Mouse (Mus musculus) neural tube, embryonic 13.5 days (tissue): ENCODE data around the gene Itgb5. TPM values are rescaled to one million over a fixed set of nuclear protein-coding genes. Genes with fewer than 3 reads are reported as not detected.

ENCODE experiments used
- ATAC-seq: fragments of 200-750 bp; cut with Nextera tagmentation; 2 replicates; pipeline ENCODE4 v1.8.0; 2017; ENCODE audit warnings: low read depth, mild to moderate bottlenecking, moderate TSS enrichment, moderate library complexity
- H3K27ac ChIP-seq: fragments of 300-500 bp; sonication (generic); replicated peaks from 2 replicates; pipeline ENCODE4 v1.5.1; 2015; ENCODE audit warnings: moderate library complexity, mild to moderate bottlenecking, inconsistent platforms
- H3K27me3 ChIP-seq: fragments of 300-500 bp; sonication (generic); 2 replicates; pipeline ENCODE4 v1.6.1; 2015; ENCODE audit warnings: mild to moderate bottlenecking, inconsistent platforms
- H3K36me3 ChIP-seq: fragments of 300-500 bp; sonication (generic); 2 replicates; pipeline ENCODE4 v1.6.1; 2015; ENCODE audit warnings: mild to moderate bottlenecking, inconsistent platforms
- H3K4me1 ChIP-seq: fragments of 300-500 bp; sonication (generic); replicated peaks from 2 replicates; pipeline ENCODE4 v1.6.1; 2015; ENCODE audit warnings: inconsistent platforms
- H3K4me2 ChIP-seq: fragments of 300-500 bp; sonication (generic); 2 replicates; pipeline ENCODE4 v1.6.1; 2015; ENCODE audit warnings: inconsistent platforms, mild to moderate bottlenecking, moderate library complexity
- H3K4me3 ChIP-seq: fragments of 300-500 bp; sonication (generic); 2 replicates; pipeline ENCODE4 v1.5.1; 2015; ENCODE audit warnings: mild to moderate bottlenecking, inconsistent platforms
- H3K9ac ChIP-seq: fragments of 300-500 bp; sonication (generic); 2 replicates; pipeline ENCODE4 v1.6.1; 2015; ENCODE audit warnings: moderate library complexity, mild to moderate bottlenecking, inconsistent platforms
- H3K9me3 ChIP-seq: fragments of 300-500 bp; sonication (generic); 2 replicates; pipeline ENCODE4 v1.6.1; 2016; ENCODE audit warnings: inconsistent platforms
- WGBS: fragments of 180-500 bp; shearing (Covaris S2); methylation state at CpG from one replicate; pipeline ENCODE4 v1.1.7; 2015; 5-methylcytosine and 5-hydroxymethylcytosine counted together
- polyA plus RNA-seq: library from polyadenylated mRNA; unstranded; fragments of >200 nt; fragmentation: Nextera tagmentation; extraction: Ambion mirVana; gene quantifications from 2 replicates; pipeline ENCODE4 v1.2.1, GENCODE M21; 2015

Gene Itgb5
- polyA plus RNA-seq, 1 experiment from 2014 or later = 21.1 TPM

DNA sequence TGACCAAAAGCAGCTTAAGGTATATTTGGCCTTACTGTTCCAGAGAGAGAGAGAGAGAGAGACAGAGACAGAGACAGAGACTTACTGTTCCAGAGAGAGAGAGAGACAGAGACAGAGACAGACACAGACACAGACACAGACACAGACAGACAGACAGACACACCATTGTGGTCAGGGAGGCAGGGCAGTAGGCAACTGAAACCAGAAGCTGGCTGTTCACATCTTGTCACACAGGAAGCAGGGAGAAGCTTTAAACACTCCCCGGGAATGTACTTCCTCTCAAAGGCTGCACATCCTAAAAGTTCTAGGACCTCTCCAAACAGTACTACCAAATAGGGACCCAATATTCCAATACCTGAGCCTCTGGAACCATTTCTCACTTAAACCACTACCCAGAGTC is 65.0 kb downstream of the Itgb5 start:
- Histone ChIP-seq H3K27me3 (no peaks in the 10 kb centered on the region), H3K4me1 (peaks cover 25% of the 10 kb centered on the region), H3K27ac (no peak overlapping the region), H3K4me2 (no peak overlapping the region), H3K36me3 (no peaks in the 10 kb centered on the region), H3K9me3 (no peaks in the 10 kb centered on the region), H3K9ac (no peak overlapping the region), H3K4me3 (no peak overlapping the region)
- no peak for ATAC-seq
- 79% methylated on average over 1 of the region's 1 CpGs for WGBS

DNA sequence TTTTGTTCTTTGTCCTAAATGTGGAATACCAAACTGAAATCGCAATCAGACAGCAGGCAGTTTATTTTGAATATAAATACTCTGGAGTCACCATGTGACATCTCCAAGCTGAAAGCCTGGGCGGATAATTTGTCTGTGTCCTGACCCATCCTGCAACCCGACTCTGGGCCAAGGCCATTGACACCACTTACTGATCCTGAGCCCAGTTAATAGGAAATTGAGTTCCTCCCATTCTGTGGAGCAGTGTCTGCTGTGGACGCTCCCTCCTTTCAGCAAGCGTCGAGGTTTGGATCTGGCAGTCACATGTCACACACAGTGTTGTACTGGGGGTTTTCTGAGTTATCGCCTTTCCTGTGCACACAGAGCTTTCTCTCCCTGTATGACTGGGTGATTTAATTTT is 66.2 kb downstream of the Itgb5 start:
- no peaks in the 10 kb centered on the region for H3K9me3 ChIP-seq
- no peak overlapping the region for H3K27ac ChIP-seq
- no peak overlapping the region for H3K4me2 ChIP-seq
- no peaks in the 10 kb centered on the region for H3K27me3 ChIP-seq
- 73% methylated on average over 7 of the region's 7 CpGs for WGBS
- H3K4me3 ChIP-seq = no peak overlapping the region
- ATAC-seq = no peak
- no peaks in the 10 kb centered on the region for H3K36me3 ChIP-seq
- H3K9ac ChIP-seq = no peak overlapping the region
- peaks cover 22% of the 10 kb centered on the region for H3K4me1 ChIP-seq

GRCm38 (mm10) chr16:33896801-33897200 is 67.3 kb downstream of the Itgb5 start:
- 95% methylated on average over 7 of the region's 7 CpGs for WGBS
- Histone ChIP-seq H3K4me2 (no peak overlapping the region), H3K27ac (no peak overlapping the region), H3K9ac (no peak overlapping the region), H3K4me1 (peaks cover 11% of the 10 kb centered on the region), H3K27me3 (no peaks in the 10 kb centered on the region), H3K9me3 (no peaks in the 10 kb centered on the region), H3K4me3 (no peak overlapping the region), H3K36me3 (no peaks in the 10 kb centered on the region)
- ATAC-seq = no peak

GRCm38 (mm10) chr16:33903664-33904441 is 74.4 kb downstream of the Itgb5 start:
- Histone ChIP-seq H3K4me3 (no peak overlapping the region), H3K9ac (no peak overlapping the region), H3K4me2 (no peak overlapping the region), H3K27me3 (no peaks in the 10 kb centered on the region), H3K9me3 (no peaks in the 10 kb centered on the region), H3K27ac (peak overlapping the region; percentile 62), H3K36me3 (no peaks in the 10 kb centered on the region), H3K4me1 (peaks cover 29% of the 10 kb centered on the region)
- 32% methylated on average over 11 of the region's 11 CpGs for WGBS
- ATAC-seq = no peak

DNA sequence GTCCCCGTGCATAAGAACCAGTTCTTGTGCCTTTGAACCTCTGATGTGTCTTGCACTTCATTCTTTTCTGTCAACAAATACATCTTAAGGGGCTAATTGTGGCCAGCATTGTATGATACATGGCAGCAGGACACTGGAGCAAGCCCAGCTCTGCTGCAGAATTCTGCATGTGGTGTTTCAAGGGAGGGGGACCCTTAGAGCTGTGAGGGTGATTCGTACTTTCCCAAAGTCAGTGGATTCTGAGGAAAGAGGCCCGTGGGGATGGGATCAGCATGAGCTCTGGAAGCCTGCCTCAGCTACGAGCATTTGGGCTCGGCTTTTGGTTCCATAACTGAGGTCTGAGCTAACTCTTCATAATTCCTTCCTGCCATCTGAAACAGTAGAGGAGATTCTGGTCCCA is 75.1 kb downstream of the Itgb5 start:
- Histone ChIP-seq H3K9ac (no peak overlapping the region), H3K4me2 (no peak overlapping the region), H3K4me3 (no peak overlapping the region), H3K9me3 (no peaks in the 10 kb centered on the region), H3K4me1 (peaks cover 29% of the 10 kb centered on the region), H3K27me3 (no peaks in the 10 kb centered on the region), H3K36me3 (no peaks in the 10 kb centered on the region), H3K27ac (no peak overlapping the region)
- ATAC-seq = no peak
- 70% methylated on average over 5 of the region's 5 CpGs for WGBS

GRCm38 (mm10) chr16:33908239-33908638 is 78.8 kb downstream of the Itgb5 start:
- 22% methylated on average over 4 of the region's 4 CpGs for WGBS
- H3K36me3 ChIP-seq = no peaks in the 10 kb centered on the region
- no peaks in the 10 kb centered on the region for H3K9me3 ChIP-seq
- no peak overlapping the region for H3K4me3 ChIP-seq
- H3K4me1 ChIP-seq = peaks cover 27% of the 10 kb centered on the region
- H3K9ac ChIP-seq = no peak overlapping the region
- H3K27ac ChIP-seq = peak overlapping the region; percentile 20; the same call in 1 of the 2 replicates
- no peaks in the 10 kb centered on the region for H3K27me3 ChIP-seq
- H3K4me2 ChIP-seq = no peak overlapping the region
- peak; percentile 60 for ATAC-seq

DNA sequence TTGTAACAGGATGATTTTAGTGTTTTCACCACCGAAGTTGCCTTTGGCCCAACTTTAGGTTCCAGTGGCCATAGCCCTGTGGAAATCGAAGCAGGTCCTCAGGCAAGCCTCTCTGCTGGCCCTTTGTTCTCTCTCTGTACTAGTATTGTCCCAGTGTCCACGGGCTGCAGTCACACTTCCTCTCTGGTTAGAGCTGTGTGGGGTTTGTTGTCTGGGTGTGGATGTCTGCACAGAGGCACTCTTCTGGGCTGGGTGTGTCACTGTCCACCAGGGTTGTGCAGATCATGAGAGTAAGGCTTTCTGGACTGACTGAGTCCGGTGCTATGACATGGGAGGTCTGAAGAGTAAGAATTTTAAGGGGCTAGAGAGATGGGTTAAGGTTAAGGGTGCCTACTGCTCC is 85.5 kb downstream of the Itgb5 start:
- no peak overlapping the region for H3K4me3 ChIP-seq
- WGBS = 75% methylated on average over 4 of the region's 4 CpGs
- H3K4me1 ChIP-seq = peaks cover 16% of the 10 kb centered on the region
- H3K27me3 ChIP-seq = no peaks in the 10 kb centered on the region
- H3K27ac ChIP-seq = no peak overlapping the region
- ATAC-seq = no peak
- no peaks in the 10 kb centered on the region for H3K9me3 ChIP-seq
- H3K36me3 ChIP-seq = no peaks in the 10 kb centered on the region
- H3K4me2 ChIP-seq = no peak overlapping the region
- H3K9ac ChIP-seq = no peak overlapping the region

GRCm38 (mm10) chr16:33916473-33917251 is 87.2 kb downstream of the Itgb5 start:
- Histone ChIP-seq H3K36me3 (no peaks in the 10 kb centered on the region), H3K27me3 (no peaks in the 10 kb centered on the region)
- WGBS = 70% methylated on average over 12 of the region's 12 CpGs

DNA sequence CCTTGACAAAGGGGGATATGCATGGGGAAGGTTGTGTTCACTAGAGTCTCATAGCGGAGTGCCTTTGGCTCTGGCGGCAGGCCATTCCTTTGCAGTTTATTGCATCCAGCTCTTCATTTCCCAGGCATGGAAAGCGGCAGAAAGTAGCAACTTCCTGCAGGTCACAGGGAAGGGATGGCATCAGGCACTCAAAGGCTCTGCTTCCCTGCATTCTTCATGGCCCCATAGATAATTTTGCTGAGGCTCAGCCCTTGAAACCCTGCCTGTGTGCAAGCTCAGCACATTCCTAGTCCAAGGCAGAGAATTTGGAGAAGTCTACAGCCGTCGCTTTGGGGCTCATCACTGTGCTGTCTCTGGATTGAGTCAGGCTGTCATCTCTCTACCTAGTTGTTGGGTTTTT is 87.9 kb downstream of the Itgb5 start:
- no peak overlapping the region for H3K4me3 ChIP-seq
- H3K27ac ChIP-seq = peak overlapping the region; percentile 29; the same call in 1 of the 2 replicates
- no peaks in the 10 kb centered on the region for H3K9me3 ChIP-seq
- no peak overlapping the region for H3K4me2 ChIP-seq
- no peak for ATAC-seq
- no peaks in the 10 kb centered on the region for H3K27me3 ChIP-seq
- H3K36me3 ChIP-seq = no peaks in the 10 kb centered on the region
- 60% methylated on average over 5 of the region's 5 CpGs for WGBS
- no peak overlapping the region for H3K9ac ChIP-seq
- peaks cover 23% of the 10 kb centered on the region for H3K4me1 ChIP-seq

More at GRCm38 (mm10) chr16:33916473-33917251, 87.2 kb downstream of the Itgb5 start:
- ATAC-seq = peak; percentile 47
- Histone ChIP-seq H3K4me1 (peaks cover 16% of the 10 kb centered on the region), H3K9ac (no peak overlapping the region), H3K9me3 (no peaks in the 10 kb centered on the region), H3K4me3 (no peak overlapping the region), H3K27ac (peak overlapping the region; percentile 29; the same call in 1 of the 2 replicates), H3K4me2 (no peak overlapping the region)

DNA sequence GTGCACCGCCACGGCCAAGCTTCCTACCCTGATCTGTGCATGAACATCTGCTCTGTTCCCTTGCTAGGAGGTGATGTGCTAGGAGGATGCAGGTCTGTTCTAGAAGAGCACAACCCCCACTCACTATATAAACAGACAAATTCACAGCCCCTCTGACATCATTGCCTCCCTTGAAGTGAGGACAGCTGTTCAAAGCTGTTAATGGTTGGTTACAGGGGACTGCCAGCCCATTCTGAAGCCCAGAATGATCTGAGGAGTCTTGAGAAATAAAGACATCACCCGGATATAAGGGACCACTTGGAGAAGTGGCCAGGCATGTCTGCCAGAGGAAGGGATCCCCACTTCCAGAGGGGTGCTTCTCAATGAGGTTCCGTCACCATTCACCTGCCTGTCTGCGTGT is 88.5 kb downstream of the Itgb5 start:
- Histone ChIP-seq H3K9me3 (no peaks in the 10 kb centered on the region), H3K27ac (no peak overlapping the region), H3K27me3 (no peaks in the 10 kb centered on the region), H3K4me1 (peaks cover 28% of the 10 kb centered on the region), H3K9ac (no peak overlapping the region), H3K36me3 (no peaks in the 10 kb centered on the region), H3K4me3 (no peak overlapping the region), H3K4me2 (no peak overlapping the region)
- ATAC-seq = no peak
- 80% methylated on average over 5 of the region's 5 CpGs for WGBS

DNA sequence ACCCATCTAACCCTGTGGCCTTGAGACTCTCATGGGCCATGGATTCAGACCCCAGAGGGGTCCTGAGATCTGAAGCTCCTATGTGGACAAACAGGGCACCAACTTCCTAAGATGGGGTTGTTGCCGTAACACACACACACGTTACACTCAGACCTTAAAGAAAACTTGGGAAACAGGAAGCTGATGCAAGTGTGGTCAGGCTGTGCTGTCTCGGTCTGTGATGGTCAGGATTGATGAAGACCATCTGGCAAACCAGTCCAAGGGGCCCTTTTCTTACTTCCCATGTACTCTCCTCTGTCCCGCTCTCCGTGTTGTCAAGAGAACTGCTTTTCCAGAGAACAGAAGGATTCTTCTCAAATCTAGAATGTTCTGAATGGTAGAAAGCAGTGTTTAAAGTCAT is 92.0 kb downstream of the Itgb5 start:
- H3K27ac ChIP-seq = no peak overlapping the region
- no peaks in the 10 kb centered on the region for H3K27me3 ChIP-seq
- no peak overlapping the region for H3K9ac ChIP-seq
- WGBS = 82% methylated on average over 5 of the region's 5 CpGs
- no peak overlapping the region for H3K4me3 ChIP-seq
- no peaks in the 10 kb centered on the region for H3K36me3 ChIP-seq
- no peak for ATAC-seq
- H3K4me2 ChIP-seq = no peak overlapping the region
- no peaks in the 10 kb centered on the region for H3K9me3 ChIP-seq
- H3K4me1 ChIP-seq = peaks cover 30% of the 10 kb centered on the region
